Mouse (Mus musculus) limb, embryonic 11.5 days (tissue): ENCODE results near the gene Gpat2. TPM values are rescaled to one million over a fixed set of nuclear protein-coding genes. Genes with fewer than 3 reads are reported as not detected.

Experiments
- ATAC-seq: fragments of 200-750 bp; cut with Nextera tagmentation; 2 replicates; pipeline ENCODE4 v1.8.0; 2017; ENCODE audit warnings: low read depth; ENCODE audit not compliant: insufficient number of reproducible peaks, low FRiP score, low TSS enrichment
- DNase-seq: peaks from one replicate; pipeline ENCODE4 v3.0.0-alpha.2; 2015; ENCODE audit warnings: low spot score
- H3K27ac ChIP-seq: fragments of 300-500 bp; sonication (generic); replicated peaks from 2 replicates; pipeline ENCODE4 v1.5.1; 2014; ENCODE audit warnings: low read depth, mild to moderate bottlenecking, low read length
- H3K27me3 ChIP-seq: fragments of 300-500 bp; sonication (generic); 2 replicates; pipeline ENCODE4 v1.6.1; 2014; ENCODE audit warnings: mild to moderate bottlenecking, low read length, mixed read lengths; ENCODE audit not compliant: control insufficient read depth, insufficient read depth
- H3K36me3 ChIP-seq: fragments of 300-500 bp; sonication (generic); 2 replicates; pipeline ENCODE4 v1.6.1; 2014; ENCODE audit warnings: mild to moderate bottlenecking, low read length, moderate library complexity, mixed read lengths; ENCODE audit not compliant: control insufficient read depth, insufficient read depth
- H3K4me1 ChIP-seq: fragments of 300-500 bp; sonication (generic); 2 replicates; pipeline ENCODE4 v1.6.1; 2014; ENCODE audit warnings: low read length, mixed read lengths; ENCODE audit not compliant: control insufficient read depth, insufficient read depth
- H3K4me2 ChIP-seq: fragments of 300-500 bp; sonication (generic); 2 replicates; pipeline ENCODE4 v1.6.1; 2014; ENCODE audit warnings: low read depth, mild to moderate bottlenecking, moderate library complexity; ENCODE audit not compliant: severe bottlenecking
- H3K4me3 ChIP-seq: fragments of 300-500 bp; sonication (generic); 2 replicates; pipeline ENCODE4 v1.5.1; 2014; ENCODE audit warnings: low read depth, low read length
- H3K9ac ChIP-seq: fragments of 300-500 bp; sonication (generic); 2 replicates; pipeline ENCODE4 v1.6.1; 2014; ENCODE audit warnings: mild to moderate bottlenecking, low read length
- H3K9me3 ChIP-seq: fragments of 300-500 bp; sonication (generic); 2 replicates; pipeline ENCODE4 v1.6.1; 2016; ENCODE audit warnings: low read length; ENCODE audit not compliant: control insufficient read depth
- WGBS: fragments of 180-500 bp; shearing (Covaris S2); extraction: QIAGEN DNeasy Blood & Tissue Kit; methylation state at CpG from one replicate; pipeline ENCODE4 v1.1.7; 2014; 5-methylcytosine and 5-hydroxymethylcytosine counted together
- polyA plus RNA-seq: library from polyadenylated mRNA; unstranded; fragments of >200 nt; fragmentation: Nextera tagmentation; extraction: Ambion mirVana; gene quantifications from 2 replicates; pipeline ENCODE4 v1.2.1, GENCODE M21; 2014

Gpat2 gene
- 0.09 TPM in 1 of 2 replicates, not detected in the other for polyA plus RNA-seq

DNA sequence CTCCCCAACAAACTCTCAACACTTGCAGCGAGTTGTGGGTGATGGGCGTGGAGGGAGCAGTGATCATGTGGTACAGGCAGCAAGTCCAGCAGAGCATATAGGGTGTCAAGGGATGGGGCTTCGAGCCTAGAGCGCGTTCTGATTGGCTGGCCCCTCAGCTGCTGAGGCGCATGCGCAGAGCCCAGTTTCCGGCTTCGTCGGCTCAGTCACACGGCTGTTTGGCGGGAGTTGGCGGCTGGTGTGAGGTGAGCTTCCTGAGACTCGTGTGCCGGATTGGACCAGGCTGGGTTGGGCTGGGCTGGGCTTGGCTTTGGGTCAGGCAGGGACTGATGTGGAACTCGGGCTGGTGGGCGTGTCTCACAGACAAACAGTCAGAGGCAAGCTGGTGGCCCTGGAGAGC is at the start of gene Gpat2:
Gene Gpat2 (plus strand): TSS at position 223 of the 400 bp plus-strand sequence.
- Histone ChIP-seq H3K36me3 (no peaks in the 10 kb centered on the region), H3K4me3 (no peak within 1 kb of the TSS), H3K27ac (no peak within 1 kb of the TSS), H3K4me1 (no peaks in the 10 kb centered on the region), H3K27me3 (no peaks in the 10 kb centered on the region), H3K4me2 (no peak within 1 kb of the TSS), H3K9me3 (no peaks in the 10 kb centered on the region), H3K9ac (no peak within 1 kb of the TSS)
- no peak for DNase-seq
- no peak for ATAC-seq
- WGBS = 84% methylated on average over 17 of the region's 17 CpGs

GRCm38 (mm10) chr2:127375759-127376341 is 49.1 kb upstream of the Gpat2 start:
- H3K27me3 ChIP-seq = no peaks in the 10 kb centered on the region
- WGBS = 59% methylated on average over 7 of the region's 7 CpGs
- no peaks in the 10 kb centered on the region for H3K36me3 ChIP-seq
- H3K4me2 ChIP-seq = no peak overlapping the region
- H3K9me3 ChIP-seq = no peaks in the 10 kb centered on the region
- ATAC-seq = no peak
- H3K27ac ChIP-seq = no peak overlapping the region
- H3K4me1 ChIP-seq = no peaks in the 10 kb centered on the region; the same call in 1 of the 2 replicates
- H3K9ac ChIP-seq = no peak overlapping the region
- no peak overlapping the region for H3K4me3 ChIP-seq
- peak; percentile 32 for DNase-seq

GRCm38 (mm10) chr2:127376423-127377051 is 48.5 kb upstream of the Gpat2 start:
- no peak for ATAC-seq
- WGBS = 81% methylated on average over 6 of the region's 6 CpGs
- no peak overlapping the region for H3K27ac ChIP-seq

GRCm38 (mm10) chr2:127377942-127378610 is 46.9 kb upstream of the Gpat2 start:
- no peaks in the 10 kb centered on the region for H3K36me3 ChIP-seq
- 68% methylated on average over 7 of the region's 7 CpGs for WGBS
- ATAC-seq (no peak), DNase-seq (no peak)
- no peak overlapping the region for H3K9ac ChIP-seq
- no peak overlapping the region for H3K4me3 ChIP-seq
- H3K4me2 ChIP-seq = no peak overlapping the region
- no peaks in the 10 kb centered on the region for H3K4me1 ChIP-seq
- no peak overlapping the region for H3K27ac ChIP-seq
- no peaks in the 10 kb centered on the region for H3K27me3 ChIP-seq
- H3K9me3 ChIP-seq = no peaks in the 10 kb centered on the region

More at GRCm38 (mm10) chr2:127376423-127377051, 48.5 kb upstream of the Gpat2 start:
- no peaks in the 10 kb centered on the region for H3K27me3 ChIP-seq
- no peaks in the 10 kb centered on the region for H3K4me1 ChIP-seq
- no peak overlapping the region for H3K4me3 ChIP-seq
- no peak overlapping the region for H3K9ac ChIP-seq
- H3K4me2 ChIP-seq = no peak overlapping the region
- no peaks in the 10 kb centered on the region for H3K36me3 ChIP-seq
- no peaks in the 10 kb centered on the region for H3K9me3 ChIP-seq
- no peak for DNase-seq

DNA sequence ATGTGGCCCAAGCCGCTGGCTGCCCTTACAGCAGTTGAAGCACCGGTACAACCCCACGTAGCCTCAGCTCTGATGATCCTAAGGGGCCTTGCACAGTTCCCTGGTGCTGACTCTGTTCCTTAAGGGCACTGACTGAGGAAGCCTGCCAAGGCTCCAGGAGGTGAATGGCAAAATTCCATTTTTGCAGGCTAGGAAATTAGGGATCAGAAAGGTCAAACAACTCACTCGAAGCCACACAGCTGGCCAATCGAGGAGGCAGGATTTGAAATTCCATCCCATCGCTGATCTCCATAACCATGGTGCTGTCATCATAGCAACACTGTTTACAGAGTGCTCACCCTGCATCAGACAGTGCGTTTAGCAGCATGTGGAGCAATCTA is 46.4 kb upstream of the Gpat2 start:
- no peak overlapping the region for H3K4me2 ChIP-seq
- H3K36me3 ChIP-seq = no peaks in the 10 kb centered on the region
- no peak for DNase-seq
- H3K9me3 ChIP-seq = no peaks in the 10 kb centered on the region
- no peak overlapping the region for H3K4me3 ChIP-seq
- H3K27me3 ChIP-seq = no peaks in the 10 kb centered on the region
- H3K27ac ChIP-seq = no peak overlapping the region
- 75% methylated on average over 7 of the region's 7 CpGs for WGBS
- no peak overlapping the region for H3K9ac ChIP-seq
- no peak for ATAC-seq
- no peaks in the 10 kb centered on the region for H3K4me1 ChIP-seq

DNA sequence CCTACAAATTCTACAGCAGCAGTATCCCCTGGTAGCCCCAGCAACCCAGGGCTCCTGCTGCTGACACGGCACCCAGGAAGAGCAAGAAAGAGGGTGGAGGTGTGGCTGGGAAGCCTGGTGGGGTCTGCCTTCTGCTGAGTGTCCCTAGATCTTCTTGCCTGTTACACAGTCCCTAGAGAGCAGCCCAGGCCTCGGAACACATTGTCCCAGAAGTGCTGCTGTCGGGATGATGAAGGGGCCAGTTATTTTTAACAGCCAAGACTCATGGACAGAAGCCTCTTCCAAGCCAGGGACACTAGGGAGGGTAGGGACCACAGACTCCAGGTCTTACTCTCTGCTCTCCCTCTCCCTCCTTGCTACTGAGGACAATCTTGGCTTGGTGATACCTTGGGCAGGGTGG is 45.7 kb upstream of the Gpat2 start:
- no peak overlapping the region for H3K4me3 ChIP-seq
- H3K27me3 ChIP-seq = no peaks in the 10 kb centered on the region

DNA sequence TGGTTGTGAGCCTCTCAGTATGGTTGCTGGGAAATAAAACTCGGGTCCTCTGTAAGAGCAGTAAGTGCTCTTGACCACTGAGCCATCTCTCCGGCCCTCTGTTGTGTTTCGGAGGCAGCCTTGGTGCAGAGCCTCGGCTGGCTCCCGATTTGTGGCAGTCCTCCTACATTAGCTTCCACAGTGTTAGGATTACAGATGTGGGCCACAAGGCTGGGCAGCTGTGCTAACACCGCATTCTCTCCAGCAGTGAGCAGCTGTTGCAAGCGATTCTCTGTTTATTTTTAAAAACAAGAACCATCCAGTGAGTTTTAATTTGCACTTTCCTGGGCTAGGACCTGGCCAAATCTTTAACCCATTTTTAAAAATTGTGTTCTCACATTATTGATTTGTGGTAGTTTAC is 41.1 kb upstream of the Gpat2 start:
- H3K4me2 ChIP-seq = no peak overlapping the region
- H3K27me3 ChIP-seq = no peaks in the 10 kb centered on the region
- no peak overlapping the region for H3K4me3 ChIP-seq
- H3K27ac ChIP-seq = no peak overlapping the region
- H3K9ac ChIP-seq = no peak overlapping the region
- DNase-seq = no peak
- WGBS = 68% methylated on average over 7 of the region's 7 CpGs
- no peak for ATAC-seq
- no peaks in the 10 kb centered on the region for H3K9me3 ChIP-seq
- no peaks in the 10 kb centered on the region for H3K36me3 ChIP-seq
- H3K4me1 ChIP-seq = 0 out of 2 replicates have a peak, but pooled peaks cover 3% of the 10 kb centered on the region

More for the DNA sequence above, 45.7 kb upstream of the Gpat2 start:
- Histone ChIP-seq H3K9ac (no peak overlapping the region), H3K4me2 (no peak overlapping the region), H3K4me1 (no peaks in the 10 kb centered on the region), H3K27ac (no peak overlapping the region), H3K36me3 (no peaks in the 10 kb centered on the region), H3K9me3 (no peaks in the 10 kb centered on the region)
- ATAC-seq (no peak), DNase-seq (no peak)
- WGBS = 67% methylated on average over 3 of the region's 3 CpGs

- no peak overlapping the region for H3K27ac ChIP-seq
- H3K4me2 ChIP-seq = no peak overlapping the region
- H3K9me3 ChIP-seq = no peaks in the 10 kb centered on the region
- ATAC-seq (no peak), DNase-seq (no peak)
- H3K9ac ChIP-seq = no peak overlapping the region
- WGBS = 74% methylated on average over 2 of the region's 2 CpGs
- H3K27me3 ChIP-seq = no peaks in the 10 kb centered on the region
- H3K36me3 ChIP-seq = no peaks in the 10 kb centered on the region
- H3K4me1 ChIP-seq = 0 out of 2 replicates have a peak, but pooled peaks cover 3% of the 10 kb centered on the region
- no peak overlapping the region for H3K4me3 ChIP-seq
Measured at GRCm38 (mm10) chr2:127387521-127387920, 37.5 kb upstream of the Gpat2 start.
